In the genomic region with DNA sequence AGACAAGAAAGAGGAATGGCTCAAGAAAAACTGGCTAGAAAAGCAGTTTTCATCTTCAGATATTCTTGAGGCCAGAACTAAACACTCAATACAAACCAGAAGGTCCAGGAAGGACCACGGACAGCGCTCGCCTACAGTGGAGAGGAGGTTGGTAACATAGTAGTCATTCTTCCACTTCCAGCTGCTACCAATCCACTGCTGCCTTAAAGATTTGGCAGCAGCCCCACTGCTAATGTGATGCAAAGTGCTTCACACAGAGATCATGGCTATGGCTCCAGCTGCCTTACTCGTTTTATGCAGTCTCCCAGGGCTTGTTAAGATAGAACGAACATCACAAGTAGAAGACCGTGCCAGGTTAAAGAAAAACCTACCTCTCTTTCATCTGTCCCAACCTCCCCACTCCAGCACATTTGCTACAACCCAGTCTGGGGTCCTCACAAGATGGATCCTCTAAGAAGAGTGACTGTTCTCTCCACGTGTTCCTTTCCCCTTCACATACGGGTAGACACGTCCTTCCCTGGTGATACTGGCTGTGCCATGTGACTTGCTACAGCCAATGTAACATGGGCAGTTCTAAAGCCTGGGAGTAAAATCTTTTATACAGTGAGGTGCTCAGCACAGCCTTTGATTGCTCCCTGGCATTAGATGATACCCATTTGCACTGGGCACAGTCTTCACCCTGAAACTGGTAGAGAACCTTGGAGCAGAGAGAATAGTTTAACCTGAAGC, we compare ENCODE assay signal across 9 mouse cellular contexts.
DNase-seq lines count a peak whose midpoint lies in the region; ATAC-seq and TF ChIP-seq lines count a peak whose summit lies in the region.
"Had no signal": no experiment of that assay in that cellular context is flagged by ENCODE, and none has a peak within 500 bp of the region (broad histone marks: within the 10 kb centered on the region; RNA-seq: fewer than 3 reads in every experiment).

No protein-coding gene starts in this region.

- no peak overlapping the region for H3K4me2 ChIP-seq in kidney, postnatal 0 days (ENCODE audit: low read length)
- no peak overlapping the region for H3K4me2 ChIP-seq in kidney, embryonic 16.5 days (replicated peaks; ENCODE audit: low read depth, low read length)
- peak overlapping the region; percentile 11; the same call in 1 of the 2 replicates for H3K4me2 ChIP-seq in hindbrain, embryonic 14.5 days (replicated peaks)
- H3K4me2 ChIP-seq: heart, embryonic 15.5 days had no signal

- ATAC-seq in kidney, postnatal 0 days (replicated peaks; ENCODE audit: low FRiP score, low read depth) = no peak
- ATAC-seq in kidney, embryonic 16.5 days (ENCODE audit: low FRiP score, low TSS enrichment) = no peak
- peak; percentile 65 for ATAC-seq in hindbrain, embryonic 14.5 days (ENCODE audit: low FRiP score)
- ATAC-seq in erythroid progenitor cell, adult 5-6 weeks (replicated peaks; ENCODE audit: low FRiP score, poor library complexity, severe bottlenecking) = no peak

- H3K9me3 ChIP-seq in kidney, postnatal 0 days (replicated peaks; ENCODE audit: low read length) = no peaks in the 10 kb centered on the region
- H3K9me3 ChIP-seq in kidney, embryonic 16.5 days (ENCODE audit: low read length) = no peaks in the 10 kb centered on the region
- H3K9me3 ChIP-seq in hindbrain, embryonic 14.5 days (ENCODE audit: control insufficient read depth, low read length) = no peaks in the 10 kb centered on the region
- H3K9me3 ChIP-seq: heart, embryonic 15.5 days had no signal

- H3K36me3 ChIP-seq in kidney, postnatal 0 days (ENCODE audit: insufficient read depth, low read length) = no peaks in the 10 kb centered on the region
- no peaks in the 10 kb centered on the region for H3K36me3 ChIP-seq in kidney, embryonic 16.5 days (ENCODE audit: insufficient read depth, low read length)
- H3K36me3 ChIP-seq in hindbrain, embryonic 14.5 days (replicated peaks; ENCODE audit: control insufficient read depth, insufficient read depth) = no peaks in the 10 kb centered on the region
- H3K36me3 ChIP-seq: heart, embryonic 15.5 days had no signal

- 35% methylated on average over 9 of the region's 9 CpGs for WGBS in kidney, postnatal 0 days
- 36% methylated on average over 9 of the region's 9 CpGs for WGBS in kidney, embryonic 16.5 days
- 23% methylated on average over 9 of the region's 9 CpGs for WGBS in hindbrain, embryonic 14.5 days

- peak; percentile 76 for DNase-seq in kidney, postnatal 0 days (ENCODE audit: low spot score)
- peak; percentile 80 for DNase-seq in brain, adult 2 months (ENCODE audit: low read depth, low spot score)
- peak; percentile 49 for DNase-seq in hindbrain, embryonic 14.5 days (ENCODE audit: low spot score)
- DNase-seq in mesoderm, embryonic 11.5 days (ENCODE audit: low read depth, low spot score) = peak; percentile 44
- no peak for DNase-seq in natural killer cell, adult 2 months (ENCODE audit: low spot score in 2 of 2)
- DNase-seq in spleen, postnatal 4 days (ENCODE audit: low spot score in 2 of 2) = no peak

- H3K4me1 ChIP-seq in kidney, postnatal 0 days (replicated peaks; ENCODE audit: insufficient read depth, low read length) = no peaks in the 10 kb centered on the region
- H3K4me1 ChIP-seq in kidney, embryonic 16.5 days (ENCODE audit: insufficient read depth, low read length) = no peaks in the 10 kb centered on the region
- peaks cover 31% of the 10 kb centered on the region; the same call in 1 of the 2 replicates for H3K4me1 ChIP-seq in hindbrain, embryonic 14.5 days (replicated peaks; ENCODE audit: control insufficient read depth, insufficient read depth, low read length)
- H3K4me1 ChIP-seq: heart, embryonic 15.5 days had no signal

- no peaks in the 10 kb centered on the region for H3K27me3 ChIP-seq in kidney, postnatal 0 days (ENCODE audit: insufficient read depth, low read length)
- H3K27me3 ChIP-seq in kidney, embryonic 16.5 days (ENCODE audit: insufficient read depth, low read length) = no peaks in the 10 kb centered on the region
- H3K27me3 ChIP-seq in hindbrain, embryonic 14.5 days (ENCODE audit: control insufficient read depth, insufficient read depth, low read length) = no peaks in the 10 kb centered on the region
- H3K27me3 ChIP-seq: heart, embryonic 15.5 days had no signal

- no peak overlapping the region for H3K27ac ChIP-seq in kidney, postnatal 0 days
- H3K27ac ChIP-seq in kidney, embryonic 16.5 days (ENCODE audit: low read length) = no peak overlapping the region
- H3K27ac ChIP-seq in hindbrain, embryonic 14.5 days = 0 out of 2 replicates have a peak overlapping the region, but pooled peaks have one; percentile 0
- H3K27ac ChIP-seq: heart, embryonic 15.5 days had no signal

- no peak for TF ChIP-seq CTCF in kidney, postnatal 0 days (IDR thresholded peaks at IDR 0.05; ENCODE audit: low read depth)

- H3K9ac ChIP-seq in kidney, postnatal 0 days (ENCODE audit: low read depth, low read length) = no peak overlapping the region
- no peak overlapping the region for H3K9ac ChIP-seq in kidney, embryonic 16.5 days (replicated peaks; ENCODE audit: low read length)
- H3K9ac ChIP-seq in hindbrain, embryonic 14.5 days = no peak overlapping the region
- H3K9ac ChIP-seq: heart, embryonic 15.5 days had no signal

- H3K4me3 ChIP-seq in kidney, postnatal 0 days (replicated peaks; ENCODE audit: low read depth, low read length) = no peak overlapping the region
- H3K4me3 ChIP-seq in kidney, embryonic 16.5 days (ENCODE audit: low read length) = no peak overlapping the region
- H3K4me3 ChIP-seq in hindbrain, embryonic 14.5 days (replicated peaks; ENCODE audit: low read length) = no peak overlapping the region
- H3K4me3 ChIP-seq: heart, embryonic 15.5 days had no signal

Comparison
In these comparisons a context has a peak if more than half of its experiments do, and no peak if none do; other contexts are left out.
1. DNase-seq: peak in kidney, postnatal 0 days (single experiment), brain, adult 2 months (single experiment), hindbrain, embryonic 14.5 days (single experiment) and mesoderm, embryonic 11.5 days (single experiment); none in natural killer cell, adult 2 months (0 of 2) and spleen, postnatal 4 days (0 of 2).